Mouse (Mus musculus): ENCODE results near the gene Sin3b. TPM values are rescaled to one million over a fixed set of nuclear protein-coding genes. Genes with fewer than 3 reads are reported as not detected.

The Sin3b gene
- total RNA-seq (2023): 136 TPM

GRCm38 (mm10) chr8:72722769-72723650 is at the start of gene Sin3b:
Gene Sin3b, plus strand, starts transcription at chr8:72723285.

GRCm38 (mm10) chr8:72761322-72762051 is 38.4 kb downstream of the Sin3b start, which contains the start of gene F2rl3:
Gene F2rl3, plus strand, starts transcription at chr8:72761880.

Other genes starting within 250 kb of the Sin3b start
- gene Cherp, start 248.1 kb upstream of the Sin3b start, total RNA-seq (2023): 109 TPM
- gene Slc35e1, start 230.7 kb upstream of the Sin3b start, total RNA-seq (2023): 61.5 TPM
- gene Med26, start 175.0 kb upstream of the Sin3b start, total RNA-seq (2023): 21.0 TPM
- 121 TPM for gene Smim7, start 152.2 kb upstream of the Sin3b start, total RNA-seq (2023)
- 3.2 TPM for gene Tmem38a, start 151.2 kb upstream of the Sin3b start, total RNA-seq (2023)
- 0.09 TPM for gene Nwd1, start 76.6 kb upstream of the Sin3b start, total RNA-seq (2023)
- gene F2rl3, start 38.6 kb downstream of the Sin3b start, total RNA-seq (2023): 5.0 TPM